Mouse (Mus musculus): ENCODE data around the gene Csrp2. TPM values are rescaled to one million over a fixed set of nuclear protein-coding genes. Genes with fewer than 3 reads are reported as not detected.

Csrp2 gene
- polyA plus RNA-seq, 2 experiments: 155 to 168 TPM

DNA sequence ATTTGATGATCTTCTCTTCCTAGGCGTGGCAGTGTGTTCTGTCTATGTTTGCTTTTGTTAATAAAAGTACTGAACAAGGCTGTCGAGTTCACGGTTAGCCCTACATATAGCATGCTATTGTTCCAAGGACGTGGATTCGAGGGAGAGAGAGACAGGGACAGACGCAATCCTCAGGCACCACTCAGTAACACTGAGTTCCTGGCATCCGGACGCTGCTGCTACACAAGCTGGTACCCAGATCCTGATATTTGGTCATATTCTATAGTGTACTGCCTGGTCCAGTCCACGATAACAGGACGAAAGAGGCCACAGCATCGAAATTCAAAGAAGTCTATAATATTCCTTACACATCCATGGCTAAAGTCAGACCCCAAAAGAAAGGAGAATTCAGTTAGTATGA, 24.6 kb downstream of the Csrp2 start:
- no peak for TF ChIP-seq POLR2A (IDR thresholded peaks at IDR 0.05; ENCODE audit: borderline replicate concordance, extremely low read depth, insufficient read depth, insufficient read length)

DNA sequence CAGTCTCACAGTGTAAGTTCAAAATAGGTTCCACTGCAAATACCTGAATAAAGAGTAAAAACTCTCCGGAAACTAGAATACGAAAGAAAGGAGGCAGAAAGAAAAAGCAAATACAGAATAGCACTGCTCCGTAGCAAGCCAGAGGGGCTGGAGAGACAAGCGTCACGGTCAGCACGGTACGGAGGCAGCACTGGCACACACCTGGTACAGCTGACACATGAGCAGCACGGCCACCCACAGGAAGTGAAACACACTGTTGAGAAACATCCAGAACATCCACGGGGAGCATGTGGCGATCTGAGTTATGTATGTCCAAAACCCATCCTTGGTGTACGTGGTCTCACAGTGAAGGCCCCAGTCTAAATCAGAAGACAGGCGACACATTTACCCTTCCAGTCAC, 26.4 kb downstream of the Csrp2 start:
- 78% methylated on average over 12 of the region's 12 CpGs for WGBS
- ATAC-seq (ENCODE audit: low FRiP score, low read depth): no peak
- H3K9me3 ChIP-seq (ENCODE audit: control insufficient read depth, low read length): no peaks in the 10 kb centered on the region
- no peak overlapping the region for H3K27ac ChIP-seq (replicated peaks; ENCODE audit: low read depth, low read length)
- no peak overlapping the region for H3K4me3 ChIP-seq (replicated peaks; ENCODE audit: low read length)
- no peak overlapping the region for H3K9ac ChIP-seq (ENCODE audit: low read depth, low read length, severe bottlenecking)
- H3K4me2 ChIP-seq (replicated peaks; ENCODE audit: low read depth, low read length, severe bottlenecking): no peak overlapping the region
- DNase-seq (ENCODE audit: low spot score): no peak
- no peaks in the 10 kb centered on the region for H3K4me1 ChIP-seq (ENCODE audit: control insufficient read depth, insufficient read depth, low read length)
- TF ChIP-seq POLR2A (IDR thresholded peaks at IDR 0.05; ENCODE audit: borderline replicate concordance, extremely low read depth, insufficient read depth, insufficient read length): no peak
- H3K27me3 ChIP-seq (ENCODE audit: control insufficient read depth, insufficient read depth, low read length): no peaks in the 10 kb centered on the region
- H3K36me3 ChIP-seq (ENCODE audit: control insufficient read depth, insufficient read depth, low read length): peaks cover 57% of the 10 kb centered on the region

More for the DNA sequence above, 24.6 kb downstream of the Csrp2 start:
- 92% methylated on average over 11 of the region's 11 CpGs for WGBS
- H3K9me3 ChIP-seq (ENCODE audit: control insufficient read depth, low read length): no peaks in the 10 kb centered on the region
- no peaks in the 10 kb centered on the region for H3K27me3 ChIP-seq (ENCODE audit: control insufficient read depth, insufficient read depth, low read length)
- no peak for DNase-seq (ENCODE audit: low spot score)
- no peak overlapping the region for H3K4me3 ChIP-seq (replicated peaks; ENCODE audit: low read length)
- H3K4me2 ChIP-seq (replicated peaks; ENCODE audit: low read depth, low read length, severe bottlenecking): no peak overlapping the region
- H3K27ac ChIP-seq (replicated peaks; ENCODE audit: low read depth, low read length): no peak overlapping the region
- no peak for ATAC-seq (ENCODE audit: low FRiP score, low read depth)
- H3K9ac ChIP-seq (ENCODE audit: low read depth, low read length, severe bottlenecking): no peak overlapping the region
- H3K36me3 ChIP-seq (ENCODE audit: control insufficient read depth, insufficient read depth, low read length): peaks cover 56% of the 10 kb centered on the region
- no peaks in the 10 kb centered on the region for H3K4me1 ChIP-seq (ENCODE audit: control insufficient read depth, insufficient read depth, low read length)

DNA sequence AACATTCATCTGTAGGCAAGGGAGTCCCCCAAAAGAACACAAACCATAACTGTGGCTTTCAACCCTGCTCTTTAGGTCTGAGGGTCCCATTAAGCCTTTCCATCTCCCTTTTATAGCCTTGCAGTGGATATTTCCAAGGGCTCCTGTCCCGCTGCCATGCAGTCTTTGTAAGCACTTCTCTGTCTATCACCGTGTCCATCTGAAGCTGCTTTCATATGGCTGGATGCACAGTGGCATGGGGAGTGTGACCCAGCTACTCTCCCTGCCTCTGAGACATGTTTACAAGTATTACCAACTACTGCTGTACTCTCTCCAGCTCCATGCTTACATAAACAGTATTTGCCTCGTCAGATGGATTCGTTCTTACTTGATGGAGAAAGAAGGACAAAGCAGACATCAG, 28.0 kb downstream of the Csrp2 start:
- Histone ChIP-seq H3K27me3 (ENCODE audit: control insufficient read depth, insufficient read depth, low read length) (no peaks in the 10 kb centered on the region), H3K9me3 (ENCODE audit: control insufficient read depth, low read length) (no peaks in the 10 kb centered on the region), H3K27ac (replicated peaks; ENCODE audit: low read depth, low read length) (no peak overlapping the region), H3K4me3 (replicated peaks; ENCODE audit: low read length) (no peak overlapping the region), H3K36me3 (ENCODE audit: control insufficient read depth, insufficient read depth, low read length) (peaks cover 48% of the 10 kb centered on the region), H3K4me2 (replicated peaks; ENCODE audit: low read depth, low read length, severe bottlenecking) (no peak overlapping the region), H3K4me1 (ENCODE audit: control insufficient read depth, insufficient read depth, low read length) (no peaks in the 10 kb centered on the region), H3K9ac (ENCODE audit: low read depth, low read length, severe bottlenecking) (no peak overlapping the region)
- whole genome bisulfite sequencing: 85% methylated on average over 4 of the region's 4 CpGs
- ATAC-seq (ENCODE audit: low FRiP score, low read depth) (no peak), DNase-seq (ENCODE audit: low spot score) (no peak)
- no peak for TF ChIP-seq POLR2A (IDR thresholded peaks at IDR 0.05; ENCODE audit: borderline replicate concordance, extremely low read depth, insufficient read depth, insufficient read length)

DNA sequence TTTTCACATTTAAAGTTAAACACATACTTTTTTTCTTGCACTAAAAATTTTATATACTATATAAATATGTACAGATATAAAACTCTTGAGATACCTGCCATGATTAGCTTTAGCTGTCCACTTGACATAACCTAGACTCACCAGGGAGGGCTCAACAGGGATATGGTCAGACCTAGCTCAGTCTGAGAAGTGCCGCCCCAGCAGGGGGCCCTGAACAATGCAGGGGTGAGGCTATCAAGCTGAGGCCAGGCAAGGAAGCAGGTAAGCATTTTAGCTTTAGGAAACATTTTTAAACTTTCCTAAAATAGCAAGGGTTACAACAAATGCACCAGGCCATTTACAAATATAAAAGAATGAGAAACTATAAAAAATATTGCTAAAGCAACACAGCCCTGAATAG, 31.5 kb downstream of the Csrp2 start:
- no peak for TF ChIP-seq POLR2A (IDR thresholded peaks at IDR 0.05; ENCODE audit: borderline replicate concordance, extremely low read depth, insufficient read depth, insufficient read length)
- peaks cover 36% of the 10 kb centered on the region for H3K36me3 ChIP-seq (ENCODE audit: control insufficient read depth, insufficient read depth, low read length)

DNA sequence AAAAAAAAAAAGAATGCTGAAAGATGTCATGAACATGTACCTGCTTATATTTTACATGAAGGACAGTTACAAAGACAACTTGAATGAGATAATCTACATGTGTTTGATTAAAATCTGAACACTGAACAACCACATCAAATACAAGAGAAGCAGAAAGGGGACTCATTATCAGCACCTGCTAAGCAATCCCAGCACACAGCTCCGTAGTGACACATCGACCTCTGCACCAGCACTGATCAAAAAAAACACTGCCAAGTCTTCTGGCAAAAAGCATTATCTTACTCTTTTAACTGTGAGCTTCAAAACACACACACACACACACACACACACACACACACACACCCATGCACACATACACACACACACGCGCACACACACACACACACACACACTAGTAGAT, 32.2 kb downstream of the Csrp2 start:
- Histone ChIP-seq H3K9ac (ENCODE audit: low read depth, low read length, severe bottlenecking) (no peak overlapping the region), H3K4me3 (replicated peaks; ENCODE audit: low read length) (no peak overlapping the region), H3K4me1 (ENCODE audit: control insufficient read depth, insufficient read depth, low read length) (peaks cover 4% of the 10 kb centered on the region; the same call in 1 of the 2 replicates), H3K27me3 (ENCODE audit: control insufficient read depth, insufficient read depth, low read length) (no peaks in the 10 kb centered on the region), H3K27ac (replicated peaks; ENCODE audit: low read depth, low read length) (no peak overlapping the region), H3K36me3 (ENCODE audit: control insufficient read depth, insufficient read depth, low read length) (peaks cover 33% of the 10 kb centered on the region), H3K4me2 (replicated peaks; ENCODE audit: low read depth, low read length, severe bottlenecking) (no peak overlapping the region), H3K9me3 (ENCODE audit: control insufficient read depth, low read length) (no peaks in the 10 kb centered on the region)
- ATAC-seq (ENCODE audit: low FRiP score, low read depth): no peak
- TF ChIP-seq POLR2A (IDR thresholded peaks at IDR 0.05; ENCODE audit: borderline replicate concordance, extremely low read depth, insufficient read depth, insufficient read length): no peak
- whole genome bisulfite sequencing: 89% methylated on average over 4 of the region's 4 CpGs
- no peak for DNase-seq (ENCODE audit: low spot score)

More for the DNA sequence above, 31.5 kb downstream of the Csrp2 start:
- H3K27me3 ChIP-seq (ENCODE audit: control insufficient read depth, insufficient read depth, low read length): no peaks in the 10 kb centered on the region
- peaks cover 4% of the 10 kb centered on the region; the same call in 1 of the 2 replicates for H3K4me1 ChIP-seq (ENCODE audit: control insufficient read depth, insufficient read depth, low read length)
- H3K9ac ChIP-seq (ENCODE audit: low read depth, low read length, severe bottlenecking): no peak overlapping the region
- H3K4me2 ChIP-seq (replicated peaks; ENCODE audit: low read depth, low read length, severe bottlenecking): no peak overlapping the region
- WGBS: 89% methylated on average over 1 of the region's 1 CpGs
- no peak for ATAC-seq (ENCODE audit: low FRiP score, low read depth)
- no peak for DNase-seq (ENCODE audit: low spot score)
- H3K4me3 ChIP-seq (replicated peaks; ENCODE audit: low read length): no peak overlapping the region
- H3K9me3 ChIP-seq (ENCODE audit: control insufficient read depth, low read length): no peaks in the 10 kb centered on the region
- no peak overlapping the region for H3K27ac ChIP-seq (replicated peaks; ENCODE audit: low read depth, low read length)

DNA sequence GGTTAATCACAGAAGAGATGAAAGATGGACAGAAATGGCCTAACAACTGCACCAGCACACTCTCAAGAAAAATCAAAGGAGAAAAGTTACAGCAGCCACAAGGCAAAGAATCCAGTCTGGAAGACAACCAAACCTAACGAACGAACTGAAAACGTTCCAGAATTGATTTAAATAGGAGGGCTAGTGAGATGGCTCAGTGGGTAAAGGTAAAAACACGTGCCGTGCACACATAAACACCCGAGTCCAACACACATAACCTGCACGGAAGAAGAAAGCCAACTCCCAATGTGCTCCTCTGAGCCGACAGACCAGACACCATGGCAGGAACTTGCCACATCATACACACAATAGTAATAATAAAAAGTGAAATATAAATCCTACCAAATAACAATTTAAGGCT, 32.7 kb downstream of the Csrp2 start:
- Histone ChIP-seq H3K4me3 (replicated peaks; ENCODE audit: low read length) (no peak overlapping the region), H3K4me2 (replicated peaks; ENCODE audit: low read depth, low read length, severe bottlenecking) (no peak overlapping the region), H3K36me3 (ENCODE audit: control insufficient read depth, insufficient read depth, low read length) (peaks cover 36% of the 10 kb centered on the region), H3K9ac (ENCODE audit: low read depth, low read length, severe bottlenecking) (no peak overlapping the region), H3K4me1 (ENCODE audit: control insufficient read depth, insufficient read depth, low read length) (peaks cover 4% of the 10 kb centered on the region; the same call in 1 of the 2 replicates), H3K27me3 (ENCODE audit: control insufficient read depth, insufficient read depth, low read length) (no peaks in the 10 kb centered on the region), H3K27ac (replicated peaks; ENCODE audit: low read depth, low read length) (no peak overlapping the region), H3K9me3 (ENCODE audit: control insufficient read depth, low read length) (no peaks in the 10 kb centered on the region)
- ATAC-seq (ENCODE audit: low FRiP score, low read depth): no peak
- no peak for TF ChIP-seq POLR2A (IDR thresholded peaks at IDR 0.05; ENCODE audit: borderline replicate concordance, extremely low read depth, insufficient read depth, insufficient read length)
- DNase-seq (ENCODE audit: low spot score): no peak
- WGBS: 74% methylated on average over 8 of the region's 8 CpGs
